Mouse (Mus musculus) thymus, adult 2 months (tissue): ENCODE data around the gene Arhgap21.

Experiments
- CTCF ChIP-seq: fragments of 200-500 bp; IDR thresholded peaks from 2 replicates; pipeline ENCODE4 v1.5.1; 2012; ENCODE audit warnings: mild to moderate bottlenecking, control low read depth, low read length, moderate library complexity, borderline replicate concordance; ENCODE audit not compliant: control insufficient read depth, poor library complexity, insufficient read depth; ENCODE audit errors: extremely low read depth
- POLR2A ChIP-seq: fragments of 200-500 bp; IDR thresholded peaks from 2 replicates; pipeline ENCODE4 v1.6.1; 2012; ENCODE audit warnings: mild to moderate bottlenecking, low read length, control low read depth, moderate library complexity; ENCODE audit not compliant: control insufficient read depth, poor library complexity, insufficient read depth; ENCODE audit errors: extremely low read depth

DNA sequence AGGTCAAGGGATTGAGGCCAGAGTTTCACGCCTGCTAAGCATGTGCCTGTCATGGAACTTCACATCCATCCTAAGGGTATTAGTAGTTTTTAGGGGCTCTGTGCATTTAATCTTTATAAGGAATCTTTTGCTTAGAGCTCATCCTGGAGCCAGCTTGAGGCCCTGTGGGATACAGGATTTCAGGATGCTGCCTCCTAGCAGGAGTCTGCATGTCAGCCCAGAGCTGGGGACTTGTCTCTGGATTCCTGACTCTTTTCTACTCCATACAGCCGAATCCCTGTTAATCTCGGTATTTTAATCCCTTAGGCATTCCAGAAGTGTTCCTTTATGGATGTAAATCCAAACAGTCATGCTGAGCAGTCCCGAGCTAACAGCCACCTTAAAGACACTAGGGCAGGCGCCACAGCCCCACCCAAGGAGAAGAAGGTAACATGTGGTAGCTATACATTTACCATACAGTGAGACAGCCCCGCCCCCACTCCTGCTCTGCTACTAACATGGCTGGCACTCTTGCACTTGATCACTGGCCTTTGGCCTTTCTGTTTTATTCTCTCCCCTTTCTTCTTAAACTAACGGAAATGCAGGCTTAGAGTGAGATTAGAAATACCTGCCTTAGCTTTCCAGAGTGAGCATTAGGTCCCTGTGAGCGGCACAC is 167.3 kb downstream of the Arhgap21 start:
- TF ChIP-seq CTCF (no peak), POLR2A (no peak)
